Mouse (Mus musculus): ENCODE measurements around the gene Mamstr. TPM values are rescaled to one million over a fixed set of nuclear protein-coding genes. Genes with fewer than 3 reads are reported as not detected.

The Mamstr gene
- polyA plus RNA-seq, 1 experiment from 2014 or later, result 1.7 TPM

- no peak for DNase-seq (ENCODE audit: low spot score)
- WGBS, result 96% methylated on average over 11 of the region's 11 CpGs
- Histone ChIP-seq H3K9me3 (ENCODE audit: control insufficient read depth, low read length) (no peaks in the 10 kb centered on the region), H3K4me3 (ENCODE audit: low read depth, low read length) (no peak overlapping the region), H3K27ac (ENCODE audit: low read depth, low read length) (no peak overlapping the region), H3K4me1 (replicated peaks; ENCODE audit: control insufficient read depth, insufficient read depth, low read length) (peaks cover 2% of the 10 kb centered on the region; the same call in 1 of the 2 replicates), H3K4me2 (ENCODE audit: low read depth, low read length, severe bottlenecking) (no peak overlapping the region), H3K27me3 (ENCODE audit: control insufficient read depth, insufficient read depth, low read length) (peaks cover 15% of the 10 kb centered on the region), H3K9ac (ENCODE audit: low read length) (no peak overlapping the region), H3K36me3 (ENCODE audit: control insufficient read depth, insufficient read depth, low read length) (no peaks in the 10 kb centered on the region)
- ATAC-seq (replicated peaks; ENCODE audit: low FRiP score), result no peak
These were observed 16.3 kb upstream of the Mamstr start for GRCm38 (mm10) chr7:45623507-45623906.

GRCm38 (mm10) chr7:45624718-45625117 is 15.1 kb upstream of the Mamstr start:
- ATAC-seq (replicated peaks; ENCODE audit: low FRiP score) (no peak), DNase-seq (ENCODE audit: low spot score) (no peak)
- Histone ChIP-seq H3K27ac (ENCODE audit: low read depth, low read length) (no peak overlapping the region), H3K9ac (ENCODE audit: low read length) (no peak overlapping the region), H3K4me2 (ENCODE audit: low read depth, low read length, severe bottlenecking) (no peak overlapping the region), H3K4me3 (ENCODE audit: low read depth, low read length) (no peak overlapping the region), H3K27me3 (ENCODE audit: control insufficient read depth, insufficient read depth, low read length) (peaks cover 15% of the 10 kb centered on the region), H3K4me1 (replicated peaks; ENCODE audit: control insufficient read depth, insufficient read depth, low read length) (peaks cover 2% of the 10 kb centered on the region; the same call in 1 of the 2 replicates), H3K9me3 (ENCODE audit: control insufficient read depth, low read length) (no peaks in the 10 kb centered on the region), H3K36me3 (ENCODE audit: control insufficient read depth, insufficient read depth, low read length) (no peaks in the 10 kb centered on the region)
- WGBS, result 90% methylated on average over 3 of the region's 3 CpGs

- Histone ChIP-seq H3K9me3 (ENCODE audit: control insufficient read depth, low read length) (no peaks in the 10 kb centered on the region), H3K27ac (ENCODE audit: low read depth, low read length) (no peak overlapping the region), H3K4me1 (replicated peaks; ENCODE audit: control insufficient read depth, insufficient read depth, low read length) (peaks cover 2% of the 10 kb centered on the region; the same call in 1 of the 2 replicates), H3K4me2 (ENCODE audit: low read depth, low read length, severe bottlenecking) (no peak overlapping the region), H3K36me3 (ENCODE audit: control insufficient read depth, insufficient read depth, low read length) (no peaks in the 10 kb centered on the region), H3K4me3 (ENCODE audit: low read depth, low read length) (no peak overlapping the region), H3K27me3 (ENCODE audit: control insufficient read depth, insufficient read depth, low read length) (peaks cover 15% of the 10 kb centered on the region), H3K9ac (ENCODE audit: low read length) (no peak overlapping the region)
- WGBS, result 90% methylated on average over 8 of the region's 8 CpGs
- ATAC-seq (replicated peaks; ENCODE audit: low FRiP score), result no peak
- DNase-seq (ENCODE audit: low spot score), result no peak
These were observed 14.3 kb upstream of the Mamstr start for GRCm38 (mm10) chr7:45625481-45625880.

GRCm38 (mm10) chr7:45626571-45627076 is 13.2 kb upstream of the Mamstr start:
- Histone ChIP-seq H3K4me3 (ENCODE audit: low read depth, low read length) (no peak overlapping the region), H3K9me3 (ENCODE audit: control insufficient read depth, low read length) (no peaks in the 10 kb centered on the region), H3K36me3 (ENCODE audit: control insufficient read depth, insufficient read depth, low read length) (no peaks in the 10 kb centered on the region), H3K27me3 (ENCODE audit: control insufficient read depth, insufficient read depth, low read length) (peaks cover 15% of the 10 kb centered on the region), H3K4me1 (replicated peaks; ENCODE audit: control insufficient read depth, insufficient read depth, low read length) (peaks cover 2% of the 10 kb centered on the region; the same call in 1 of the 2 replicates), H3K9ac (ENCODE audit: low read length) (no peak overlapping the region), H3K4me2 (ENCODE audit: low read depth, low read length, severe bottlenecking) (no peak overlapping the region), H3K27ac (ENCODE audit: low read depth, low read length) (no peak overlapping the region)
- no peak for ATAC-seq (replicated peaks; ENCODE audit: low FRiP score)
- 88% methylated on average over 7 of the region's 7 CpGs for WGBS
- DNase-seq (ENCODE audit: low spot score), result no peak

- Histone ChIP-seq H3K36me3 (ENCODE audit: control insufficient read depth, insufficient read depth, low read length) (no peaks in the 10 kb centered on the region), H3K9me3 (ENCODE audit: control insufficient read depth, low read length) (no peaks in the 10 kb centered on the region), H3K27ac (ENCODE audit: low read depth, low read length) (0 out of 2 replicates have a peak within 1 kb of the TSS, but pooled peaks have one; percentile 43), H3K4me3 (ENCODE audit: low read depth, low read length) (peak within 1 kb of the TSS; percentile 45), H3K9ac (ENCODE audit: low read length) (peak within 1 kb of the TSS; percentile 74), H3K4me1 (replicated peaks; ENCODE audit: control insufficient read depth, insufficient read depth, low read length) (peaks cover 2% of the 10 kb centered on the region; the same call in 1 of the 2 replicates), H3K4me2 (ENCODE audit: low read depth, low read length, severe bottlenecking) (peak within 1 kb of the TSS; percentile 83), H3K27me3 (ENCODE audit: control insufficient read depth, insufficient read depth, low read length) (peaks cover 15% of the 10 kb centered on the region)
- ATAC-seq (replicated peaks; ENCODE audit: low FRiP score) (no peak), DNase-seq (ENCODE audit: low spot score) (no peak)
- WGBS, result 89% methylated on average over 9 of the region's 9 CpGs
These were observed 12.5 kb upstream of the Mamstr start, which contains the start of gene Rasip1 for GRCm38 (mm10) chr7:45627261-45627660. TSS of gene Rasip1 (plus strand) at chr7:45627488.

GRCm38 (mm10) chr7:45628364-45629294 is 11.1 kb upstream of the Mamstr start:
- H3K36me3 ChIP-seq (ENCODE audit: control insufficient read depth, insufficient read depth, low read length), result no peaks in the 10 kb centered on the region
- H3K4me3 ChIP-seq (ENCODE audit: low read depth, low read length), result peak overlapping the region; percentile 45
- DNase-seq (ENCODE audit: low spot score) (peak; percentile 94), ATAC-seq (replicated peaks; ENCODE audit: low FRiP score) (peak; percentile 77)
- H3K27me3 ChIP-seq (ENCODE audit: control insufficient read depth, insufficient read depth, low read length), result peaks cover 15% of the 10 kb centered on the region
- no peaks in the 10 kb centered on the region for H3K9me3 ChIP-seq (ENCODE audit: control insufficient read depth, low read length)
- H3K4me2 ChIP-seq (ENCODE audit: low read depth, low read length, severe bottlenecking), result peak overlapping the region; percentile 83
- H3K4me1 ChIP-seq (replicated peaks; ENCODE audit: control insufficient read depth, insufficient read depth, low read length), result peaks cover 2% of the 10 kb centered on the region; the same call in 1 of the 2 replicates
- 0 out of 2 replicates have a peak overlapping the region, but pooled peaks have one; percentile 43 for H3K27ac ChIP-seq (ENCODE audit: low read depth, low read length)
- peak overlapping the region; percentile 74 for H3K9ac ChIP-seq (ENCODE audit: low read length)
- WGBS, result 1% methylated on average over 100 of the region's 105 CpGs

- Histone ChIP-seq H3K27ac (ENCODE audit: low read depth, low read length) (no peak overlapping the region), H3K4me1 (replicated peaks; ENCODE audit: control insufficient read depth, insufficient read depth, low read length) (peaks cover 2% of the 10 kb centered on the region; the same call in 1 of the 2 replicates), H3K27me3 (ENCODE audit: control insufficient read depth, insufficient read depth, low read length) (peaks cover 15% of the 10 kb centered on the region), H3K4me3 (ENCODE audit: low read depth, low read length) (no peak overlapping the region), H3K36me3 (ENCODE audit: control insufficient read depth, insufficient read depth, low read length) (no peaks in the 10 kb centered on the region), H3K9ac (ENCODE audit: low read length) (no peak overlapping the region), H3K4me2 (ENCODE audit: low read depth, low read length, severe bottlenecking) (no peak overlapping the region), H3K9me3 (ENCODE audit: control insufficient read depth, low read length) (no peaks in the 10 kb centered on the region)
- DNase-seq (ENCODE audit: low spot score), result no peak
- 77% methylated on average over 23 of the region's 23 CpGs for WGBS
- ATAC-seq (replicated peaks; ENCODE audit: low FRiP score), result no peak
These were observed 9.5 kb upstream of the Mamstr start for GRCm38 (mm10) chr7:45630064-45630907.

- Histone ChIP-seq H3K9ac (ENCODE audit: low read length) (peak overlapping the region; percentile 50), H3K27ac (ENCODE audit: low read depth, low read length) (no peak overlapping the region), H3K9me3 (ENCODE audit: control insufficient read depth, low read length) (no peaks in the 10 kb centered on the region; the same call in 1 of the 2 replicates), H3K36me3 (ENCODE audit: control insufficient read depth, insufficient read depth, low read length) (no peaks in the 10 kb centered on the region), H3K27me3 (ENCODE audit: control insufficient read depth, insufficient read depth, low read length) (peaks cover 11% of the 10 kb centered on the region), H3K4me3 (ENCODE audit: low read depth, low read length) (peak overlapping the region; percentile 6; the same call in 1 of the 2 replicates), H3K4me1 (replicated peaks; ENCODE audit: control insufficient read depth, insufficient read depth, low read length) (peaks cover 2% of the 10 kb centered on the region; the same call in 1 of the 2 replicates), H3K4me2 (ENCODE audit: low read depth, low read length, severe bottlenecking) (peak overlapping the region; percentile 26)
- 17% methylated on average over 35 of the region's 35 CpGs for WGBS
- ATAC-seq (replicated peaks; ENCODE audit: low FRiP score) (no peak), DNase-seq (ENCODE audit: low spot score) (peak; percentile 67)
These were observed 7.3 kb upstream of the Mamstr start for GRCm38 (mm10) chr7:45632499-45632898.
